Mouse (Mus musculus): ENCODE results near the gene Plcb1.

DNA sequence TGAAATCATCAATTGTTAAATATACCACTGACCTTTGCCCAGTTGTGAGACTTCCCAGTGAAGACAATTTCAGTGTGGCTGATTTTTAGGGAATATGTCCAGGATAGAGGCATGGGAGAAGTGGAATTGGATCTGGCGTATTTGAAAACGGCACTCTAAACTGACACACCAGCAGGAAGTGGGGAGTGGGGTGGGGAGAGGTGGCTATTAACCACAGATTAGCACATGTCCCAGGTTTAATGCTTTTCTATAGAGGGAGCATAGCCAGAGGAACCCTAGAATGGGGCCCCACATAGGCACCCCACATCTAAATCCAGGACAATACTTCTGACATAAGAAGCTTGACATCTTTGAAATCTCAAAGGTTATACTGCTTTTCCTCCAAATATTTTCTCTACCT lies 699.4 kb downstream of the Plcb1 start:
- TF ChIP-seq TAL1 (IDR thresholded peaks at IDR 0.05; ENCODE audit: low read length) (no peak), GATA1 (IDR thresholded peaks at IDR 0.05; ENCODE audit: low read length) (no peak)
